Mouse (Mus musculus) right cerebral cortex, postnatal 36 days (tissue): ENCODE measurements around the gene Cel.

Source experiments
- DNase-seq, 2 experiments: peaks; one replicate each; pipeline ENCODE4 v3.0.0; 2022; ENCODE audit warnings: low spot score in 2 of 2, mixed read lengths in 1 of 2

Gene Cel

GRCm38 (mm10) chr2:28563303-28563702 is at the start of gene Cel:
Cel (minus strand) TSS chr2:28563403.
- DNase-seq: no peak

DNA sequence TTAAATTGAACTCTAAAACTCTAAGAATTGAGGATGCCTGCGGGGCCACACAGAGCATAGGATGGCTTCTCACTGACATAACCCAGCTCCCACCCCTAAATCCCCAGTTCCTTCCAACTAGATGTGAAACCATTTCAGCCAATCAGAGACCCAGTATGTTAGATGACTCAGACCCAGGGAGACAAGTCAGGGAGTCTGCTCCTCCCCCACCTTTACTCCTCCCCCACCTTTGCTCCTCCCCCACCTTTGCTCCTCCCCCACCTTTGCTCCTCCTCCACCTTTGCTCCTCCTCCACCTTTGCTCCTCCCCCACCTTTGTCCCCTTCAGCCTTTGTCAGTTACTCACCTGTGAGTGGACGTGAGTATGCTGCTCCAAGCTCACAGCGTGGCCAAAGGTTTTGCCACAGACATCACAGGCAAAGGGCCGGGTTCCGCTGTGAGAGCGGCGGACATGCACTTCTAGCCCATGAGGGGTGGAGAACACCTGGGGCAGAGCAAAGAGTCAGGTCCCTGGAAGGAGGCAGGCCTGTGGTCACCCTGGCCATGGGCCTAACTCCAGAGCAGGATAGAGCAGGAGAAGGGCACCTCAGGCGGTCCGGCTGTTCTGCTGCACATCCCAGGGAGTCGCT is 49.3 kb upstream of the Cel start:
- DNase-seq: no peak

- no peak for DNase-seq
Observed at GRCm38 (mm10) chr2:28611407-28611787, 48.2 kb upstream of the Cel start.

- no peak for DNase-seq
Observed at GRCm38 (mm10) chr2:28610716-28611406, 47.7 kb upstream of the Cel start.

GRCm38 (mm10) chr2:28609851-28610250 is 46.6 kb upstream of the Cel start:
- no peak for DNase-seq

- DNase-seq: no peak
Observed at GRCm38 (mm10) chr2:28607341-28608165, 44.4 kb upstream of the Cel start.

DNA sequence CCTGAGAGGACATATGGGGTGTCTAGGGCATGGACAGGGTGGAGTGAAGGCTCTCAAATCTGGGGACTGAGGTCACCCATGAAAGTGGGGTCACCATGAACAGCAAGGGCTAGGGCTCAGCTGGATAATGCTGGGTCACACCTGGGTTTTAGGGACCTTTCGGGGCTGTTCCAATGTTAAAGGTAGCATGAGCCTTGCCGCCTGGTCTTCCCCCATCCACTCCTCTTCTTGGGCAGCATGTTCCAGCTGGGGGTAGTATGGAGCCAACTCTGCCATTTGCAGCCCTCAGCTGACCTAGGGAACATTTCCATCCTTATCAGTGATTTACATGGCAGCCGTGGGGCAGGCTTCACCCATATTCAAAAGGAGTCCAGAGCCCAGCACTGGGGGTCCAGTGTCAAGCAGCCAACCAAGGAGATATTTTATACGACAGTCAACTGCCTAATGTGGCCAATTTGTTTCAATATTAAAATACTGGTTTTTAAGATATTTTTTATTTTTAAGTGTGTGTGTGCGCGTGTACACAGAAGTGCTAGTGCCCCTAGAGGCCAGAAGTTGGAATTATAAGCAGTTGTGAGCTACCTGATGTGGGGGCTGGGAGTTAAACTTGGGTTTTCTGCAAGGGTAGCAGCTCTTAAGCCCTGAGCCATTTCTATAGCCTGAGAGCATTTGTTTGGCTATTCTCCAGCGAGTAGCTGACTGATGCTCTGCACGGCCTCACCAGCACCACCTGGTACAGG is 43.6 kb upstream of the Cel start:
- DNase-seq: no peak

- DNase-seq: no peak
Observed at GRCm38 (mm10) chr2:28605789-28606541, 42.8 kb upstream of the Cel start.

GRCm38 (mm10) chr2:28603542-28603941 is 40.3 kb upstream of the Cel start:
- DNase-seq: no peak

- no peak for DNase-seq
Observed at GRCm38 (mm10) chr2:28601720-28602590, 38.8 kb upstream of the Cel start.

DNA sequence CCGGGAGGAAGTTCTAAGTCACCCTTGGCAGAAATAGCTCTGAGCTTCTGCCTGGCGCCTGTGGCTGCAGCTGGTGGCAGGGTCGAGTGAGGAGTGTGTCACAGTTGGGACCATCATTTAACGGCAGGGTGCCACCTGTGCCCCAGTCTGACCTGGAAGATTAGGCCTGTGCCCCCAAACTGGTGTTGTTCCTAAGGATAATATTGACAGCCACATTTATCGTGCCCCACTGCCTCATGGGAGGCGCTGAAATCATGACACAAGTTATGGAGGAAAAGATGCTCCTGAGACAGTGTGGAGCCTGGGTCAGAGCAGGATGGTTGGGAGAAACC is 36.3 kb upstream of the Cel start:
- no peak for DNase-seq

DNA sequence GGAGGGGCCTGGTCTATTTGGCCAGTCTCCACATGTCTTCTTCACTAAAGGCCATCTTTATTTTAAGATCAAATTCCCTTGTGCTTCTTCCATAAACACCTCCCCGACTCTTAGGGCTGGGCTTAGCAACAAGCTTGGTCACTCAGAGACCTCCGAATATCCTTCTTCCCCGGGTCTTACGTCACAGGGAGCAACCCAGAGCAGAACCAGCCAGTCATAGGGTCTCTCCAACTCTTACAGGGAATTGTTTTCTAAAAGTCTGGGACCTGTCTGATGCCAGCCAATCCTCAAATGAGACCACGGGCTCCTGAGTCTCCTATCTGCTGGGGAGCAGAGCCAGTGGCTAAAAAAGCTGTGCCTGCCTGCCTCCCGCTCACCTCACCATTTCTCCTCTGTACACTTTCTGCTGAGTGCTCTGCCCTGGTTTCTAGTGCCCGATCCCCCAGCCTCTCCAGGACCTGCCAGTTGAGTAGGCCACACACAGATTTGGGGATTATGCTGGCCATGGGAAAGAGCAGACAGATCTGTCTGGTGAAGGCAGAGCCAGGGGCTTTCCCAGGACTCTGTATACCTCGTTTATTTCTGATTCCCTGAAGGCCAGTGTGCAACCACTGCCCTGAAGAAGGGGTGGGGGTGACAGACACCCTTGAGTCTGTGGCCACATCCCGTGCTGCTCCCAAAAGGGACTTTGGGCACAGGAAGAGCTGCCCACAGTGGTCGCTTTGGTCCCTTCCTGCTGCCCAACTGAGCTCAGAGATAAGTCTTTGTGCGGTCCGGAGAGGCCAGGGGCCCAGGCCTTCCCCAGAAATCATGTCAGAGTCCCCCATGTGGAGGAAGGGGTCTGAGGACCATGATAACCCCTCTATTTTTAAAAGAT is 35.7 kb upstream of the Cel start:
- no peak for DNase-seq

- no peak for DNase-seq
Observed at GRCm38 (mm10) chr2:28597733-28598547, 34.7 kb upstream of the Cel start.

- no peak for DNase-seq
Observed at GRCm38 (mm10) chr2:28596998-28597397, 33.8 kb upstream of the Cel start.

- DNase-seq: no peak
Observed at GRCm38 (mm10) chr2:28596021-28596420, 32.8 kb upstream of the Cel start.

GRCm38 (mm10) chr2:28592809-28593208 is 29.6 kb upstream of the Cel start:
- DNase-seq: no peak

GRCm38 (mm10) chr2:28591479-28591878 is 28.3 kb upstream of the Cel start:
- no peak for DNase-seq

DNA sequence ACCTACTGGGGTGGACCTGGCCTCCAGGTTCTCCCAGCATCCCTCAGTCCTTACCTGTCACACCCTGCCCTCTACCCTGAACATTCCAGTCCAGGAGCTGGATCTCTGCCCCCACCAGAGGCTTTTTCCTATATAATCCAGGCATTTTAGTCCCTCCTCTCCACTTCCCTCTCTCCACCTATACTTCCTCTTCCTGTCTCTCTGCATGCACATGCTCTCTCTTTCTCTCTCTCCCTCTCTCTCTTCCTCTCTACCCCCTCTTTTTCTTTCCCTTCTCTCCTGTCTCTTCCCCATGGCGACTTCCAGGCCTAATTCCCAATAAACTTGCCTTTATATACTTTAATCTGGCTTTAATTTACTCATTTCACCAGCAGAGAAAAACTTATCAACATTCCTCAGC is 25.4 kb upstream of the Cel start:
- DNase-seq: no peak

DNA sequence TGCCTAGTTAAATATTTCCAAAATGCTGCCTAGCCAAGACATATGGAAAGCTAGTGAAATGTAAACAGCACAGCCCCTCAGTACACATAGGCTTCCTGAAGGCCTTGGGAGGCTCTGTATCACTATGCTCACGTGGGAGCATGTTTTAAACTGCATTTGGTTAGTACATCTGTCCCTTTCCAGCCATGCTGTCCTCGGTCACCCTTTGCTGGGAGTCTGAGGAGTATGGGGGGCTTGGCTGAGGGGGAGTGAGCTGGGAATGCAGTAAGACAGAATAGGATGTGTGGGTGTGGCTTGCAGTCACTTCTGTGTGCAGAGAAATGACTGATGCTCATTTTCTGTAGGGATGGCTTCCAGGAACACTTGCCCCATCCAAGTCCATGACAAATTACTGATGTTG is 22.5 kb upstream of the Cel start:
- DNase-seq: no peak
